Mouse (Mus musculus) naive thymus-derived CD4-positive, alpha-beta T cell, adult 5 months (primary cell): ENCODE measurements around the gene Fbxw24. TPM values are rescaled to one million over a fixed set of nuclear protein-coding genes. Genes with fewer than 3 reads are reported as not detected.

Experiments
- polyA plus RNA-seq: library from polyadenylated mRNA; unstranded; fragments of 100-300 nt; shearing (Covaris generic); gene quantifications from one replicate; pipeline ENCODE4 v1.2.1, GENCODE M21; 2017

Fbxw24 gene
- polyA plus RNA-seq = not detected

DNA sequence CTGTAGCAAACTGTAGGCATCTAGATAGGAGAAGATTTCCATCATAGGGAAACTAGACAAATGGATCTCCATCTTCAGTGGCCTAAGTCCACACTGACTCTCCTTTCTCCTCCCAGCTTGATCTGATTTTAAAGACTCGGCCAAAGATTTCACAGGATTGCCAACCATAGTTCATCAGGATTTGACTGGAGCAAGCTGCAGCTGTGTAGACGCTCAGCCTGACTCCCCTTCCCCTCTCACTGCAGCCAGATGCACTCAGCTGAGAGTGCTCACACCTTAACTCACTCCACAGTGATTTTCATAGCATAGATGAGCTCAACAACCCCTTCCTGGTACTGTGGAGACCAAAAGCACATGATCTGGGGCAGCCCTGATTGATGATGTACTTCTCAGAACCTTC lies at the start of gene Fbxw24:
Fbxw24 (minus strand) TSS at position 101 of the 400 bp plus-strand sequence.

GRCm38 (mm10) chr9:109664552-109664951 lies 38.7 kb upstream of the Fbxw24 start, which contains the start of gene Fbxw25:
Gene Fbxw25 (minus strand): TSS chr9:109664652.

DNA sequence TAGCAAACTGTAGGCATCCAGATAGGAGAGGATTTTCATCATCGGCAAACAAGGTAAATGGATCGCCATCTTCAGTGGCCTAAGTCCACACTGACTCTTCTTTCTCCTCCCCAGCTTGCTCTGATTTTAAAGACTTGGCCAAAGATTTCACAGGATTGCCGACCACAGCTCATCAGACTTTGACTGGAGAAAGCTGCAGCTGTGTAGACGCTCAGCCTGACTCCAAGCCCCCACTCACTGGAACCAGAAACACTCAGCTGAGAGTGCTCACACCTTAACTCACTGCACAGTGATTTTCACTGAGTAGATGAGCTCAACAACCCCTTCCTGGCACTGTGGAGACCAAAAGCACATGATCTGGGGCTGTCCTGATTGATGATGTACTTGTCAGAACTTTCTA lies 57.7 kb downstream of the Fbxw24 start, which contains the start of gene Fbxw15:
Fbxw15 (minus strand) TSS at position 101 of the 400 bp plus-strand sequence.

Other genes with a start within 250 kb of the Fbxw24 start
- gene Fbxw22, start 221.8 kb downstream of the Fbxw24 start, polyA plus RNA-seq = not detected
- gene Fbxw16, start 176.9 kb downstream of the Fbxw24 start, polyA plus RNA-seq = not detected
- gene Fbxw19, start 130.2 kb downstream of the Fbxw24 start, polyA plus RNA-seq = not detected
- not detected for gene Fbxw15, start 57.8 kb downstream of the Fbxw24 start, polyA plus RNA-seq
- not detected for gene Fbxw25, start 38.6 kb upstream of the Fbxw24 start, polyA plus RNA-seq
- not detected for gene Fbxw18, start 76.6 kb upstream of the Fbxw24 start, polyA plus RNA-seq
- gene Fbxw26, start 120.0 kb upstream of the Fbxw24 start, polyA plus RNA-seq = not detected
- not detected for gene Fbxw27, start 164.6 kb upstream of the Fbxw24 start, polyA plus RNA-seq
- not detected for gene Spink8, start 186.2 kb upstream of the Fbxw24 start, polyA plus RNA-seq
- 4.8 TPM for gene Nme6, start 206.7 kb upstream of the Fbxw24 start, polyA plus RNA-seq
- gene Camp, start 223.6 kb upstream of the Fbxw24 start, polyA plus RNA-seq = not detected
- 14.2 TPM for gene Cdc25a, start 249.5 kb upstream of the Fbxw24 start, polyA plus RNA-seq